In the genomic region with DNA sequence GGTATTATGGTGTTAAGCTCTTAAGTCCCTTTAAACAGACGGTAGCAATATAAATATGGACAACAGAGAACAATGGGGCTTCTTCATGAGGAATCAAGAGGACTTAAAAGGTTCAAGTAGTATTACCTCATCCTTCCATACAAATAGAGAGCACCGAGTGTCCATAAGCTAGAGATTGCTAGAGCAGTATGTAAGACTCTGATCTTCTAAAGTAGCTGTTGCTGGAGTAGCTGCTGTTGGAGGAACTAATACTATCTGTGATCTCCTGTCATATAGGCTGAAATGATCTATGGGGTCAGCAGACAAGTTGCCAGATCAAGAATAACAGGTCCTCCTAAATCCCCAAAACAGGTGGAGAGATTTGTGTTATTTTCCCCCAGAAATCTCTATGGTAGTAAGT, we compare ENCODE assay signal across 21 mouse cellular contexts.
"Had no signal": no experiment of that assay in that cellular context is flagged by ENCODE, and none has a peak within 500 bp of the region (broad histone marks: within the 10 kb centered on the region; RNA-seq: fewer than 3 reads in every experiment).

No protein-coding gene starts in this region.

- H3K36me3 ChIP-seq: heart, embryonic 10.5 days; heart, embryonic 12.5 days; hindbrain, embryonic 10.5 days; hindbrain, embryonic 12.5 days; intestine, embryonic 15.5 days; limb, embryonic 10.5 days; limb, embryonic 12.5 days had no signal

- H3K9ac ChIP-seq: heart, embryonic 12.5 days; hindbrain, embryonic 12.5 days; hindbrain, embryonic 14.5 days; intestine, embryonic 15.5 days; limb, embryonic 12.5 days had no signal

- H3K4me2 ChIP-seq: heart, embryonic 12.5 days; hindbrain, embryonic 12.5 days; hindbrain, embryonic 14.5 days; intestine, embryonic 15.5 days; limb, embryonic 12.5 days had no signal

- ATAC-seq: hindbrain, embryonic 16.5 days; inflammation-experienced regulatory T-cells, adult 6 months; intestine, embryonic 15.5 days; intestine, postnatal 0 days had no signal

- DNase-seq: gastrocnemius, adult 2 months; gastrocnemius, postnatal 10 days; gastrocnemius, postnatal 25 days; heart, postnatal 4 days; kidney, adult 18-20 months; kidney, adult 8-10 months; kidney, postnatal 10 days; kidney, postnatal 25 days had no signal

- H3K4me3 ChIP-seq: gastrocnemius, adult 2 months; heart, embryonic 10.5 days; heart, embryonic 12.5 days; hindbrain, embryonic 10.5 days; hindbrain, embryonic 12.5 days; intestine, embryonic 15.5 days; layer of hippocampus, adult 2 months; left cerebral cortex, adult 2 months; limb, embryonic 10.5 days; limb, embryonic 12.5 days had no signal

- H3K9me3 ChIP-seq: heart, embryonic 10.5 days; heart, embryonic 12.5 days; hindbrain, embryonic 10.5 days; hindbrain, embryonic 12.5 days; intestine, embryonic 15.5 days; limb, embryonic 10.5 days; limb, embryonic 12.5 days had no signal

- H3K4me1 ChIP-seq: heart, embryonic 10.5 days; hindbrain, embryonic 10.5 days; hindbrain, embryonic 12.5 days; intestine, embryonic 15.5 days; limb, embryonic 10.5 days; limb, embryonic 12.5 days had no signal

- H3K27me3 ChIP-seq: heart, embryonic 12.5 days; intestine, embryonic 15.5 days had no signal

- H3K27ac ChIP-seq: heart, embryonic 10.5 days; hindbrain, embryonic 10.5 days; hindbrain, embryonic 12.5 days; hindbrain, embryonic 14.5 days; intestine, embryonic 15.5 days; layer of hippocampus, adult 2 months; left cerebral cortex, adult 2 months; limb, embryonic 10.5 days; limb, embryonic 12.5 days had no signal
